Mouse (Mus musculus): ENCODE results near the gene Plcd3.
A peak's percentile ranks its signal among the peaks of the same experiment; 100 is the strongest.

Plcd3 gene

GRCm38 (mm10) chr11:103117591-103118009, 16.1 kb upstream of the Plcd3 start:
- DNase-seq (ENCODE audit: extremely low read depth, low read depth, low spot score) = no peak

- DNase-seq (ENCODE audit: extremely low read depth, low read depth, low spot score) = no peak
These were observed 15.6 kb upstream of the Plcd3 start for GRCm38 (mm10) chr11:103116959-103117590.

- DNase-seq (ENCODE audit: extremely low read depth, low read depth, low spot score) = peak; percentile 97
These were observed 14.8 kb upstream of the Plcd3 start, which contains the start of gene Hexim1 for GRCm38 (mm10) chr11:103116008-103116818. Gene Hexim1 (plus strand): TSS chr11:103116231.

GRCm38 (mm10) chr11:103115163-103116007, 13.9 kb upstream of the Plcd3 start:
- DNase-seq (ENCODE audit: extremely low read depth, low read depth, low spot score) = no peak

GRCm38 (mm10) chr11:103114270-103114943, 12.9 kb upstream of the Plcd3 start:
- no peak for DNase-seq (ENCODE audit: extremely low read depth, low read depth, low spot score)

GRCm38 (mm10) chr11:103113771-103114170, 12.3 kb upstream of the Plcd3 start:
- DNase-seq (ENCODE audit: extremely low read depth, low read depth, low spot score) = no peak

- peak; percentile 81 for DNase-seq (ENCODE audit: extremely low read depth, low read depth, low spot score)
These were observed 11.5 kb upstream of the Plcd3 start for GRCm38 (mm10) chr11:103113005-103113404.

GRCm38 (mm10) chr11:103112552-103112912, 11.1 kb upstream of the Plcd3 start:
- no peak for DNase-seq (ENCODE audit: extremely low read depth, low read depth, low spot score)

- peak; percentile 78 for DNase-seq (ENCODE audit: extremely low read depth, low read depth, low spot score)
These were observed 10.6 kb upstream of the Plcd3 start for GRCm38 (mm10) chr11:103111881-103112551.

- no peak for DNase-seq (ENCODE audit: extremely low read depth, low read depth, low spot score)
These were observed 9.8 kb upstream of the Plcd3 start for GRCm38 (mm10) chr11:103111301-103111700.

- no peak for DNase-seq (ENCODE audit: extremely low read depth, low read depth, low spot score)
These were observed 4.9 kb upstream of the Plcd3 start for GRCm38 (mm10) chr11:103106386-103106785.

GRCm38 (mm10) chr11:103105810-103106209, 4.4 kb upstream of the Plcd3 start:
- DNase-seq (ENCODE audit: extremely low read depth, low read depth, low spot score) = no peak

- no peak for DNase-seq (ENCODE audit: extremely low read depth, low read depth, low spot score)
These were observed 3.8 kb upstream of the Plcd3 start for GRCm38 (mm10) chr11:103105180-103105725.

GRCm38 (mm10) chr11:103104469-103104868, 3.0 kb upstream of the Plcd3 start:
- no peak for DNase-seq (ENCODE audit: extremely low read depth, low read depth, low spot score)

GRCm38 (mm10) chr11:103103621-103104020, 2.2 kb upstream of the Plcd3 start:
- no peak for DNase-seq (ENCODE audit: extremely low read depth, low read depth, low spot score)

GRCm38 (mm10) chr11:103102725-103103349, 1.4 kb upstream of the Plcd3 start:
- DNase-seq (ENCODE audit: extremely low read depth, low read depth, low spot score) = peak; percentile 82

- no peak for DNase-seq (ENCODE audit: extremely low read depth, low read depth, low spot score)
These were observed 526 bp upstream of the Plcd3 start for GRCm38 (mm10) chr11:103101866-103102501.

- no peak for DNase-seq (ENCODE audit: extremely low read depth, low read depth, low spot score)
These were observed 1.1 kb downstream of the Plcd3 start for GRCm38 (mm10) chr11:103100361-103100760.

- DNase-seq (ENCODE audit: extremely low read depth, low read depth, low spot score) = no peak
These were observed 2.0 kb downstream of the Plcd3 start for GRCm38 (mm10) chr11:103099352-103099940.
